8 mouse cellular contexts compared by ENCODE assay signal in the genomic region with DNA sequence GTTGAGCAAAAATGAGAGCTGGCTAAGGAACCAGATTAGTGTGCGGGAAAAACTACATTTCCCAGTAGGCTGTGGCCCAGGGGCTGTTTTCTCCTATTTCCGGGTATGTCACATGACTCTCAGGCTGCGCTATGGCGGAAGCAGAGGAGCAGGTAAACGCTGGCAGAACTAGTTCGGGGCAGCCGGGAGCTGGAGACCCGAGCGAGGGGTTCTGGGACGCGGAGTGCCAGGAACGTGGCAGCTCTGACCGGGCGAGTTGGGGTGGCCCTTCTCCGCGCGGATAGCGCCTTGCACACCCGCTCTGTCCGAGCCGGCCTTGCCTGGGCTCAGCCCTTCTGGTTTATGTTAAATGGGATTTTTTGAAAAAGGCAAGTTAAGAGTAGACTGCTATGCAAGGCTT. TPM values are rescaled to one million over a fixed set of nuclear protein-coding genes. Genes with fewer than 3 reads are reported as not detected.
DNase-seq lines count a peak whose midpoint lies in the region; ATAC-seq and TF ChIP-seq lines count a peak whose summit lies in the region.

Gene Vps41 (plus strand): TSS at position 102 of the 400 bp plus-strand sequence.

- WGBS in bone marrow, adult 2 months = 0% methylated on average over 21 of the region's 21 CpGs
- under 1% methylated on average over 21 of the region's 21 CpGs for WGBS in embryonic facial prominence, embryonic 15.5 days
- 0% methylated on average over 21 of the region's 21 CpGs for WGBS in limb, embryonic 14.5 days
- 1% methylated on average over 21 of the region's 21 CpGs for WGBS in midbrain, postnatal 0 days

- peak within 1 kb of the TSS; percentile 80 for H3K9ac ChIP-seq in embryonic facial prominence, embryonic 15.5 days
- peak within 1 kb of the TSS; percentile 75 for H3K9ac ChIP-seq in limb, embryonic 14.5 days (ENCODE audit: low read depth, low read length, severe bottlenecking)
- peak within 1 kb of the TSS; percentile 77 for H3K9ac ChIP-seq in midbrain, postnatal 0 days (replicated peaks; ENCODE audit: low read length, poor library complexity, severe bottlenecking)

- peak; percentile 26; the same call in 1 of the 2 replicates for TF ChIP-seq POLR2A in bone marrow, adult 2 months (IDR thresholded peaks at IDR 0.05; ENCODE audit: borderline replicate concordance, control insufficient read depth, low read depth, low read length)
- 0 out of 2 replicates have a peak, but pooled peaks have one; percentile 73 for TF ChIP-seq POLR2A in limb, embryonic 14.5 days (IDR thresholded peaks at IDR 0.05; ENCODE audit: borderline replicate concordance, extremely low read depth, insufficient read depth, insufficient read length)

- H3K4me3 ChIP-seq in bone marrow, adult 2 months (replicated peaks; ENCODE audit: control insufficient read depth, low read depth, low read length) = peak within 1 kb of the TSS; percentile 94
- peak within 1 kb of the TSS; percentile 94 for H3K4me3 ChIP-seq in embryonic facial prominence, embryonic 15.5 days (replicated peaks)
- H3K4me3 ChIP-seq in limb, embryonic 14.5 days (replicated peaks; ENCODE audit: low read length) = peak within 1 kb of the TSS; percentile 85
- peak within 1 kb of the TSS; percentile 84 for H3K4me3 ChIP-seq in midbrain, postnatal 0 days (ENCODE audit: low read depth, low read length)

- TF ChIP-seq CTCF in bone marrow, adult 2 months (IDR thresholded peaks at IDR 0.05; ENCODE audit: control insufficient read depth, insufficient read depth, low read length) = no peak
- no peak for TF ChIP-seq CTCF in midbrain, postnatal 0 days (IDR thresholded peaks at IDR 0.05)

- DNase-seq in 416B (ENCODE audit: low read depth) = peak; percentile 88
- DNase-seq in heart, adult 8-10 months (ENCODE audit: low spot score) = peak; percentile 84
- DNase-seq in kidney, adult 9 months = peak; percentile 91
- DNase-seq in limb, embryonic 14.5 days (ENCODE audit: low spot score) = peak; percentile 88
- DNase-seq in midbrain, postnatal 0 days (ENCODE audit: low spot score) = peak; percentile 92
- peak; percentile 48 to 56 for DNase-seq in spleen, postnatal 14 days (ENCODE audit: low spot score in 2 of 2)

- peak within 1 kb of the TSS; percentile 51 for H3K4me2 ChIP-seq in embryonic facial prominence, embryonic 15.5 days (replicated peaks)
- H3K4me2 ChIP-seq in limb, embryonic 14.5 days (replicated peaks; ENCODE audit: low read depth, low read length, severe bottlenecking) = peak within 1 kb of the TSS; percentile 63
- H3K4me2 ChIP-seq in midbrain, postnatal 0 days (ENCODE audit: low read depth, low read length, poor library complexity, severe bottlenecking) = peak within 1 kb of the TSS; percentile 53

- H3K36me3 ChIP-seq in embryonic facial prominence, embryonic 15.5 days = no peaks in the 10 kb centered on the region
- H3K36me3 ChIP-seq in limb, embryonic 14.5 days (ENCODE audit: control insufficient read depth, insufficient read depth, low read length) = no peaks in the 10 kb centered on the region
- no peaks in the 10 kb centered on the region for H3K36me3 ChIP-seq in midbrain, postnatal 0 days (ENCODE audit: insufficient read depth, low read length)

- peak within 1 kb of the TSS; percentile 67 for H3K27ac ChIP-seq in bone marrow, adult 2 months (ENCODE audit: control insufficient read depth, insufficient read depth, low read depth, low read length, poor library complexity)
- peak within 1 kb of the TSS; percentile 72 for H3K27ac ChIP-seq in embryonic facial prominence, embryonic 15.5 days (replicated peaks)
- peak within 1 kb of the TSS; percentile 28; the same call in 1 of the 2 replicates for H3K27ac ChIP-seq in limb, embryonic 14.5 days (replicated peaks; ENCODE audit: low read depth, low read length)
- H3K27ac ChIP-seq in midbrain, postnatal 0 days (ENCODE audit: low read depth, low read length) = peak within 1 kb of the TSS; percentile 68; the same call in 1 of the 2 replicates

- H3K27me3 ChIP-seq in embryonic facial prominence, embryonic 15.5 days = no peaks in the 10 kb centered on the region
- no peaks in the 10 kb centered on the region for H3K27me3 ChIP-seq in limb, embryonic 14.5 days (ENCODE audit: control insufficient read depth, insufficient read depth, low read length)
- no peaks in the 10 kb centered on the region for H3K27me3 ChIP-seq in midbrain, postnatal 0 days (ENCODE audit: insufficient read depth, low read length)

- peak; percentile 94 for ATAC-seq in embryonic facial prominence, embryonic 15.5 days (ENCODE audit: insufficient number of reproducible peaks, low FRiP score, low TSS enrichment, low read depth)
- ATAC-seq in limb, embryonic 14.5 days (ENCODE audit: low FRiP score, low read depth) = peak; percentile 98
- peak; percentile 99 for ATAC-seq in midbrain, postnatal 0 days (ENCODE audit: low FRiP score)

- H3K4me1 ChIP-seq in bone marrow, adult 2 months (ENCODE audit: control insufficient read depth, insufficient read depth, low read length) = no peaks in the 10 kb centered on the region; the same call in 1 of the 2 replicates
- H3K4me1 ChIP-seq in embryonic facial prominence, embryonic 15.5 days = peaks cover 7% of the 10 kb centered on the region
- peaks cover 9% of the 10 kb centered on the region for H3K4me1 ChIP-seq in limb, embryonic 14.5 days (ENCODE audit: control insufficient read depth, insufficient read depth, low read length)
- H3K4me1 ChIP-seq in midbrain, postnatal 0 days (ENCODE audit: insufficient read depth, low read length) = 0 out of 2 replicates have a peak, but pooled peaks cover 5% of the 10 kb centered on the region

- no peaks in the 10 kb centered on the region for H3K9me3 ChIP-seq in embryonic facial prominence, embryonic 15.5 days (replicated peaks)
- H3K9me3 ChIP-seq in limb, embryonic 14.5 days (ENCODE audit: control insufficient read depth, low read length) = no peaks in the 10 kb centered on the region
- H3K9me3 ChIP-seq in midbrain, postnatal 0 days (ENCODE audit: low read length) = no peaks in the 10 kb centered on the region

RNA-seq across cellular contexts. Expression of gene Vps41, which starts in this region (rescaled TPM):
- polyA plus RNA-seq in bone marrow, adult 2 months (2011; ENCODE audit: insufficient read depth, insufficient read length, low replicate concordance, missing spikeins) = 9.9 and 24.0 TPM in 2 replicates
- 67.0 and 68.5 TPM in 2 replicates for polyA plus RNA-seq in embryonic facial prominence, embryonic 15.5 days (2015; fragmentation: Nextera tagmentation; extraction: Ambion mirVana)
- 10 to 100 TPM; 32.9 to 37.5 (median 35.3) TPM for total RNA-seq in heart, adult 8-10 months (2022)
- polyA plus RNA-seq in limb, embryonic 14.5 days (2012; rRNA removed) = 35.2 and 39.8 TPM in 2 replicates
- 68.5 and 74.9 TPM in 2 replicates for polyA plus RNA-seq in limb, embryonic 14.5 days (2014; fragmentation: Nextera tagmentation; extraction: Ambion mirVana)
- total RNA-seq in midbrain, postnatal 0 days (2014; rRNA removed) = 102 and 110 TPM in 2 replicates
- polyA plus RNA-seq in midbrain, postnatal 0 days (2015; fragmentation: Nextera tagmentation; extraction: Ambion mirVana) = 95.5 and 98.4 TPM in 2 replicates

Comparison
In these comparisons a context has a peak if more than half of its experiments do, and no peak if none do; other contexts are left out.
1. Peak in every context shown above with its lines: DNase-seq, ATAC-seq, H3K4me3 ChIP-seq and H3K27ac ChIP-seq.